Mouse (Mus musculus) intestine, embryonic 14.5 days (tissue): ENCODE results near the gene Dmpk. TPM values are rescaled to one million over a fixed set of nuclear protein-coding genes. Genes with fewer than 3 reads are reported as not detected.

Source experiments
- ATAC-seq: fragments of 200-750 bp; cut with Nextera tagmentation; replicated peaks from 2 replicates; pipeline ENCODE4 v1.8.0; 2017; ENCODE audit warnings: low read depth, moderate number of reproducible peaks, moderate TSS enrichment, moderate library complexity; ENCODE audit not compliant: low FRiP score, low TSS enrichment
- DNase-seq: peaks from one replicate; pipeline ENCODE4 v3.0.0-alpha.2; 2018; ENCODE audit warnings: low spot score
- H3K27ac ChIP-seq: fragments of 300-500 bp; sonication (generic); 2 replicates; pipeline ENCODE4 v1.5.1; 2014; ENCODE audit warnings: low read depth, mild to moderate bottlenecking, control low read depth
- H3K27me3 ChIP-seq: fragments of 300-500 bp; sonication (generic); replicated peaks from 2 replicates; pipeline ENCODE4 v1.6.1; 2014; ENCODE audit warnings: low read length, control low read depth; ENCODE audit not compliant: control insufficient read depth, insufficient read depth
- H3K36me3 ChIP-seq: fragments of 300-500 bp; sonication (generic); 2 replicates; pipeline ENCODE4 v1.6.1; 2014; ENCODE audit warnings: low read length, control low read depth; ENCODE audit not compliant: control insufficient read depth, insufficient read depth
- H3K4me1 ChIP-seq: fragments of 300-500 bp; sonication (generic); replicated peaks from 2 replicates; pipeline ENCODE4 v1.6.1; 2014; ENCODE audit warnings: low read length, control low read depth, mixed read lengths; ENCODE audit not compliant: control insufficient read depth, insufficient read depth
- H3K4me2 ChIP-seq: fragments of 300-500 bp; sonication (generic); 2 replicates; pipeline ENCODE4 v1.6.1; 2014; ENCODE audit warnings: low read length
- H3K4me3 ChIP-seq: fragments of 300-500 bp; sonication (generic); 2 replicates; pipeline ENCODE4 v1.5.1; 2014; ENCODE audit warnings: low read depth, low read length, control low read depth, mixed read lengths
- H3K9ac ChIP-seq: fragments of 300-500 bp; sonication (generic); 2 replicates; pipeline ENCODE4 v1.6.1; 2014; ENCODE audit warnings: mild to moderate bottlenecking, low read length
- H3K9me3 ChIP-seq: fragments of 300-500 bp; sonication (generic); 2 replicates; pipeline ENCODE4 v1.6.1; 2016; ENCODE audit warnings: low read length, control low read depth; ENCODE audit not compliant: control insufficient read depth
- WGBS: fragments of 180-500 bp; shearing (Covaris S2); extraction: QIAGEN DNeasy Blood & Tissue Kit; methylation state at CpG from one replicate; pipeline ENCODE4 v1.1.7; 2014; 5-methylcytosine and 5-hydroxymethylcytosine counted together
- polyA plus RNA-seq: library from polyadenylated mRNA; unstranded; fragments of >200 nt; fragmentation: Nextera tagmentation; extraction: Ambion mirVana; gene quantifications from 2 replicates; pipeline ENCODE4 v1.2.1, GENCODE M21; 2014

Dmpk gene
- 57.4 and 60.0 TPM in 2 replicates for polyA plus RNA-seq

GRCm38 (mm10) chr7:19083701-19084100, at the start of gene Dmpk:
Dmpk (plus strand) TSS chr7:19083849.
- ATAC-seq (peak; percentile 44), DNase-seq (no peak)
- Histone ChIP-seq H3K9me3 (no peaks in the 10 kb centered on the region), H3K9ac (peak within 1 kb of the TSS; percentile 20; the same call in 1 of the 2 replicates), H3K27me3 (no peaks in the 10 kb centered on the region), H3K4me3 (peak within 1 kb of the TSS; percentile 29), H3K36me3 (peaks cover 59% of the 10 kb centered on the region), H3K27ac (peak within 1 kb of the TSS; percentile 60), H3K4me2 (peak within 1 kb of the TSS; percentile 36), H3K4me1 (peaks cover 39% of the 10 kb centered on the region)
- 35% methylated on average over 8 of the region's 10 CpGs for WGBS

- ATAC-seq (no peak), DNase-seq (no peak)
- no peak overlapping the region for H3K4me2 ChIP-seq
- H3K4me1 ChIP-seq: no peaks in the 10 kb centered on the region
- no peak overlapping the region for H3K9ac ChIP-seq
- no peaks in the 10 kb centered on the region for H3K9me3 ChIP-seq
- no peak overlapping the region for H3K27ac ChIP-seq
- no peak overlapping the region for H3K4me3 ChIP-seq
- 98% methylated on average over 6 of the region's 6 CpGs for WGBS
- peaks cover 100% of the 10 kb centered on the region for H3K36me3 ChIP-seq
- H3K27me3 ChIP-seq: no peaks in the 10 kb centered on the region
Measured at GRCm38 (mm10) chr7:19044616-19045015, 39.0 kb upstream of the Dmpk start.

- no peaks in the 10 kb centered on the region for H3K4me1 ChIP-seq
- peaks cover 100% of the 10 kb centered on the region for H3K36me3 ChIP-seq
- no peak overlapping the region for H3K27ac ChIP-seq
- no peak overlapping the region for H3K4me3 ChIP-seq
- no peak overlapping the region for H3K9ac ChIP-seq
- no peaks in the 10 kb centered on the region for H3K27me3 ChIP-seq
- no peak overlapping the region for H3K4me2 ChIP-seq
- no peak for DNase-seq
- H3K9me3 ChIP-seq: no peaks in the 10 kb centered on the region
- ATAC-seq: no peak
- WGBS: 92% methylated on average over 11 of the region's 11 CpGs
Measured at GRCm38 (mm10) chr7:19046286-19047069, 37.2 kb upstream of the Dmpk start.

- no peak overlapping the region for H3K4me2 ChIP-seq
- H3K9me3 ChIP-seq: no peaks in the 10 kb centered on the region
- peaks cover 98% of the 10 kb centered on the region for H3K36me3 ChIP-seq
- WGBS: 86% methylated on average over 14 of the region's 14 CpGs
- H3K27me3 ChIP-seq: no peaks in the 10 kb centered on the region
- H3K9ac ChIP-seq: no peak overlapping the region
- H3K4me3 ChIP-seq: no peak overlapping the region
- no peak overlapping the region for H3K27ac ChIP-seq
- H3K4me1 ChIP-seq: no peaks in the 10 kb centered on the region
- DNase-seq: no peak
- ATAC-seq: no peak
Measured at GRCm38 (mm10) chr7:19048006-19048527, 35.6 kb upstream of the Dmpk start.

GRCm38 (mm10) chr7:19049252-19049651, 34.4 kb upstream of the Dmpk start:
- Histone ChIP-seq H3K4me1 (no peaks in the 10 kb centered on the region; the same call in 1 of the 2 replicates), H3K9ac (no peak overlapping the region), H3K27ac (no peak overlapping the region), H3K4me2 (no peak overlapping the region), H3K36me3 (peaks cover 86% of the 10 kb centered on the region), H3K9me3 (no peaks in the 10 kb centered on the region), H3K4me3 (no peak overlapping the region), H3K27me3 (no peaks in the 10 kb centered on the region)
- ATAC-seq (no peak), DNase-seq (no peak)
- 91% methylated on average over 5 of the region's 5 CpGs for WGBS

- H3K4me2 ChIP-seq: no peak overlapping the region
- ATAC-seq (no peak), DNase-seq (no peak)
- H3K36me3 ChIP-seq: peaks cover 83% of the 10 kb centered on the region
- no peaks in the 10 kb centered on the region for H3K9me3 ChIP-seq
- 93% methylated on average over 8 of the region's 8 CpGs for WGBS
- H3K27ac ChIP-seq: no peak overlapping the region
- no peak overlapping the region for H3K4me3 ChIP-seq
- H3K9ac ChIP-seq: no peak overlapping the region
- no peaks in the 10 kb centered on the region; the same call in 1 of the 2 replicates for H3K4me1 ChIP-seq
- H3K27me3 ChIP-seq: no peaks in the 10 kb centered on the region
Measured at GRCm38 (mm10) chr7:19050172-19050571, 33.5 kb upstream of the Dmpk start.

GRCm38 (mm10) chr7:19051161-19051560, 32.5 kb upstream of the Dmpk start:
- H3K4me2 ChIP-seq: no peak overlapping the region
- no peaks in the 10 kb centered on the region for H3K9me3 ChIP-seq
- DNase-seq: no peak
- no peak for ATAC-seq
- no peaks in the 10 kb centered on the region; the same call in 1 of the 2 replicates for H3K4me1 ChIP-seq
- no peaks in the 10 kb centered on the region for H3K27me3 ChIP-seq
- H3K27ac ChIP-seq: no peak overlapping the region
- H3K36me3 ChIP-seq: peaks cover 74% of the 10 kb centered on the region
- H3K4me3 ChIP-seq: no peak overlapping the region
- no peak overlapping the region for H3K9ac ChIP-seq
- WGBS: 71% methylated on average over 4 of the region's 4 CpGs

- no peak for ATAC-seq
- Histone ChIP-seq H3K4me3 (no peak overlapping the region), H3K9ac (no peak overlapping the region), H3K36me3 (peaks cover 60% of the 10 kb centered on the region), H3K27me3 (no peaks in the 10 kb centered on the region), H3K9me3 (no peaks in the 10 kb centered on the region), H3K4me2 (no peak overlapping the region), H3K27ac (no peak overlapping the region), H3K4me1 (no peaks in the 10 kb centered on the region; the same call in 1 of the 2 replicates)
- no peak for DNase-seq
- WGBS: 86% methylated on average over 15 of the region's 15 CpGs
Measured at GRCm38 (mm10) chr7:19052345-19053135, 31.1 kb upstream of the Dmpk start.
